Mouse (Mus musculus) megakaryocyte progenitor cell, adult 5-6 weeks (primary cell): ENCODE measurements around the gene Ninj2. TPM values are rescaled to one million over a fixed set of nuclear protein-coding genes. Genes with fewer than 3 reads are reported as not detected.

ENCODE experiments used
- ATAC-seq: replicated peaks from 2 replicates; pipeline ENCODE4 v1.8.0; 2016; ENCODE audit warnings: mild to moderate bottlenecking, moderate TSS enrichment, inconsistent platforms; ENCODE audit not compliant: poor library complexity
- total RNA-seq, 2 experiments: library from RNA; stranded (forward) in 1 of 2; stranded (reverse) in 1 of 2; fragments of 157-497, 149-512 nt in 1 of 2; fragments of 200-1000 nt in 1 of 2; gene quantifications; 2 replicates each; pipeline versions ENCODE4 v1.2.3 to v1.2.4; 2015 to 2017

The Ninj2 gene
- total RNA-seq, 2 experiments from 2014 or later = not detected

- ATAC-seq = no peak
These were observed 33.3 kb downstream of the Ninj2 start for GRCm38 (mm10) chr6:120126456-120126855.

- ATAC-seq = no peak
These were observed 34.2 kb downstream of the Ninj2 start for GRCm38 (mm10) chr6:120127321-120127720.

- peak; percentile 80 for ATAC-seq
These were observed 41.6 kb downstream of the Ninj2 start for GRCm38 (mm10) chr6:120134748-120135147.

GRCm38 (mm10) chr6:120145439-120145838, 52.3 kb downstream of the Ninj2 start:
- peak; percentile 38 for ATAC-seq

- no peak for ATAC-seq
These were observed 53.5 kb downstream of the Ninj2 start for GRCm38 (mm10) chr6:120146676-120147075.

GRCm38 (mm10) chr6:120147411-120147810, 54.3 kb downstream of the Ninj2 start:
- ATAC-seq = no peak

GRCm38 (mm10) chr6:120148716-120149392, 55.7 kb downstream of the Ninj2 start:
- no peak for ATAC-seq

- ATAC-seq = peak; percentile 48
These were observed 56.4 kb downstream of the Ninj2 start for GRCm38 (mm10) chr6:120149458-120150120.

GRCm38 (mm10) chr6:120150206-120150605, 57.1 kb downstream of the Ninj2 start:
- ATAC-seq = no peak

- peak; percentile 45 for ATAC-seq
These were observed 58.5 kb downstream of the Ninj2 start for GRCm38 (mm10) chr6:120151616-120152053.

- ATAC-seq = no peak
These were observed 59.9 kb downstream of the Ninj2 start for GRCm38 (mm10) chr6:120152739-120153696.

GRCm38 (mm10) chr6:120154526-120155309, 61.6 kb downstream of the Ninj2 start:
- peak; percentile 47 for ATAC-seq

- peak; percentile 49 for ATAC-seq
These were observed 62.4 kb downstream of the Ninj2 start for GRCm38 (mm10) chr6:120155510-120155909.

- no peak for ATAC-seq
These were observed 64.3 kb downstream of the Ninj2 start for GRCm38 (mm10) chr6:120157479-120157878.

GRCm38 (mm10) chr6:120159133-120159901, 66.2 kb downstream of the Ninj2 start:
- ATAC-seq = peak; percentile 68

GRCm38 (mm10) chr6:120162928-120163327, 69.8 kb downstream of the Ninj2 start:
- no peak for ATAC-seq

GRCm38 (mm10) chr6:120164765-120165164, 71.6 kb downstream of the Ninj2 start:
- no peak for ATAC-seq

GRCm38 (mm10) chr6:120167574-120167973, 74.4 kb downstream of the Ninj2 start:
- no peak for ATAC-seq

- peak; percentile 12 for ATAC-seq
These were observed 79.3 kb downstream of the Ninj2 start for GRCm38 (mm10) chr6:120172294-120173017.
